Mouse (Mus musculus) thymus, postnatal 36 days (tissue): ENCODE results near the gene Umps.
A peak's percentile ranks its signal among the peaks of the same experiment; 100 is the strongest.

Source experiments
- DNase-seq, 2 experiments: peaks; one replicate each; pipeline ENCODE4 v3.0.0; 2022; ENCODE audit warnings: mixed read lengths in 2 of 2

Umps gene

GRCm38 (mm10) chr16:33966538-33967282 is at the start of gene Umps:
Umps (minus strand) TSS chr16:33967038.
- peak; percentile 90 to 91 for DNase-seq

- no peak for DNase-seq
Measured at GRCm38 (mm10) chr16:34011991-34012845, 45.4 kb upstream of the Umps start.

- no peak for DNase-seq
Measured at GRCm38 (mm10) chr16:34009567-34009966, 42.7 kb upstream of the Umps start.

DNA sequence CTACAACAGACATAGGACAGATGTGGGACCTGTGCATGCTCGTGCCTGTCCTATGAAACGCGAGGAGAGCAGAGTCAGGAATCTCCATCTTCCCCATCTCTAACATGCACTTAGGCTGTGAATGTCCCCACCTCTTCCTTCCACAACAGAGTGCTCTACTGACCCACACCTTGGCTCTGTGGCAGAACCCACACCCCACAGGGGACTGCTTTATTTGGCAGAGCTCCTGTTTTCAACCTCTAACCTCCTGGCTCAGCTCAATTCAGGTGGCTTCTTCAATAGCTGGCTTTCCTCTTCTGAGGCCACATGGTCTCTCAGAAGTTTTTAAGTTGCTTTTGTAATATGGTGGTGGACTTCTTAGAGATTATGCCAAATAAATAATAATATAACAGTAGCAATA is 39.1 kb upstream of the Umps start:
- no peak for DNase-seq

GRCm38 (mm10) chr16:34004128-34004578 is 37.3 kb upstream of the Umps start:
- DNase-seq, result no peak

- no peak for DNase-seq
Measured at GRCm38 (mm10) chr16:34003566-34004127, 36.8 kb upstream of the Umps start.

DNA sequence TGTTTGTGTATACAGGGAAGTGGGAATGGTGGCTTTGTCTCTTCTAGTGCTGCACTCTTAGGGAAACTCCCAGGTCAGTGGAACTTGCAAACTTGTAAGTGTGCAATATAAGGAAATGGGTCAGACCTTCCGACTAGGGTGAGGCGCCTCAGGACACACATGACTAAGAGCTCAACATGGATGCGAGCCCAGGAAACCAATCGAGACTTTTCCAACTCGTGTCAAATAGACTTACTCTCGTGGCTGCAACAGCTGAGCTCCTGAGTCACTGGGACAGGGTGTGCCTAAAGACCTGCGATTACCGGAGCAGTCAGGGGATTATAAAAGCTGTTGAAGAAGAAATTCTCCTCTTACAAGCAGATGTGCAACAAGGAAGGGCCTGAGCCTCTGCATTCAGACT is 33.9 kb upstream of the Umps start:
- no peak for DNase-seq

GRCm38 (mm10) chr16:33999388-33999787 is 32.5 kb upstream of the Umps start:
- peak; percentile 16 to 20 for DNase-seq

DNA sequence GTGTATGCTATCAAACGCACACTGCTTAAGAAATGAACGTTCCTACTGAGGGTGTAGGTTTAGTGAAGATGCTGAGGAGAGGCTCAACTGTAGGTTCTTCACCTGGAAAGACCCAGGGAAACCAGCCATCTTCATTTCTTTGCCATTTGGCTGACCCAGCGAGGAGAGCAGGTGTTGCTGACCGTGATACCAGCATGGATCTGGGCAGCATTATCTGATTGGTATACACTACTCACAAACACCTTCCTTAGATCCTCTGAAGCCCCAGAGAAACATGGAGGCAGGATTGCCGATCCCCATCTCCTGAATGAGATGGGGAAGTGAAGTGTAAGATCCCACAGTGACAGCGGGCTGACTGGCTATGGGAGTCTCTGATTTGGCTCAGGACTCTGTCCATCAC is 31.2 kb upstream of the Umps start:
- no peak for DNase-seq

DNA sequence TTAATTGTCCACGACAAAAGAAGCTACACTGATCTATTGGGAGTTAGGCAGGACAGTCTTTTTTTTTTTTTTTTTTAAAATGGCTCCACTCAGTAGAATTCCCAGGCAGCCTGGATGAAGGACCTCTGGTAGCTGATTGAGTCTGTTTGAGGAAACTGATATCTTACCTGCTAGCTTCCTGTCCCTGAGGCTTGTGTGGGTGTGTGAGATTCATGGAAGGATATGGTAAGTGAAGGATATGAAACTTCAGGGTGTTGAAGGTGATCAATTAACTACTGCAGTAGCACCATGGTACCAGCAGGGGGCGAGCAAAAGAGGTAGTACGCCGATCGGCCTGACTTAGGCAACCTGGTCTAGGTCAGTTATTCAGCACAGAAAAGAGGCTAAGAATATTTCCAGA is 29.2 kb upstream of the Umps start:
- DNase-seq, result peak; percentile 40 to 56

- DNase-seq, result no peak
Measured at GRCm38 (mm10) chr16:33995496-33995895, 28.7 kb upstream of the Umps start.

GRCm38 (mm10) chr16:33994321-33994720 is 27.5 kb upstream of the Umps start:
- DNase-seq, result no peak

GRCm38 (mm10) chr16:33990712-33991111 is 23.9 kb upstream of the Umps start:
- DNase-seq, result no peak

DNA sequence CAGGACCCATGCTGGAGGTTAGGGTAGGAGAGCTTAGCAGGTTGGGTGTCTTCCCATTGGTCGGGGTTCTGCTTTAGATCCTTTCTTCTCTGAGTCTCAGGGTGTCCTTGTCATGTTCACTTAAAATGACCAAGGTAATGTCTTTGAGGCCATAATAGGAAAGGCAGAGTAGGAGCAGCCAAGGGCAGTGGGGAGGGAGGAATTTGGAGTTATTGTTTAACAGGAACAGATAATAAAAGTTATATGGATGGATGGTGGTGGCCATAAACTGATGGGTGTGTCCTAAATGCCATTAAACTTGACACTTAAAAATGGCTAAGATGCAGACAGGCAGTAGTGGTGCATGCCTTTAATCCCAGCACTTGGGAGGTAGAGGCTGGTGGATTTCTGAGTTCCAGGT is 22.3 kb upstream of the Umps start:
- no peak for DNase-seq

GRCm38 (mm10) chr16:33988358-33989012 is 21.6 kb upstream of the Umps start:
- DNase-seq, result peak; percentile 55 to 62

DNA sequence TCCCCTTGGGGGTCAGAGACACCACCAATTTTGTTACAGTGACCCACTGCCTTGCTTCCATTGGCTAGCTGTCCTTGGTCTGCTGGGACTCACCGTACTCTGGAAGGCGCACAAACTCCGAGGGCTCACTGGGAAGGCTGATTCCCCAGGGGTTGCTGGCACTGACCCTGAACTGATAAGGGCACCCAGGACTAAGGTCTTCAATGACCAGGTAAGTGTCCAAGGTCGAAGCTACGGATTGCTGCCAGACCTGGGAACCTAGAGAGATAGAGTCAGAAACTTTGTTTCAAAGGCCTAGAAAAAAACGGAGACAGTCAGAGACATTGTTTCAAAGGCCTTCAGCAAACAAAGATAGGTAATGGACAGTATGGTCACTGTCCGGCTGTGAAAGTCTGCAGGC is 20.2 kb upstream of the Umps start:
- no peak for DNase-seq

DNA sequence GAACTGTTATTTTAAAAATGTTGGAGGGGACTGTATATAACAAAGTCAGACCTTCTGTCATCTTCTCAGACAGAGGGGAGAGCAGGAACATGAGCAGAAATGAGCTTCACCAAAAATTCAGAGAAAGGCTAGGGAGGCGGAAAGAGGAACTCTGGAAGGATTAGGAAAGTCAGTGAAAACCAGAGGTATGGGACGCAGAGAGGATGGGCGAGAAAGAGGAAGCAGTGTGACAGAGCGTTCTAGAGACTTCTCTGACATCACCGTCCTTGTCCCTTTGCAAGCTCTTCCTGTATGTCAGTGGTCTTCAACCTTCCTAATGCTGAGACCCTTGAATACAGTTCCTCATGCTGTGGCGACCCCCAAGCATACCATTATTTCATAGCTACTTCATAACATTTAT is 18.5 kb upstream of the Umps start:
- no peak for DNase-seq

GRCm38 (mm10) chr16:33983712-33984111 is 16.9 kb upstream of the Umps start:
- DNase-seq, result no peak

- no peak for DNase-seq
Measured at GRCm38 (mm10) chr16:33979855-33980254, 13.0 kb upstream of the Umps start.

GRCm38 (mm10) chr16:33967283-33967640 is 424 bp upstream of the Umps start:
- no peak for DNase-seq

GRCm38 (mm10) chr16:33965878-33966537 is 830 bp downstream of the Umps start:
- peak in 1 of 2 experiments; percentile 4 for DNase-seq

- no peak for DNase-seq
Measured at GRCm38 (mm10) chr16:33963509-33963908, 3.3 kb downstream of the Umps start.

GRCm38 (mm10) chr16:33954793-33955192 is 12.0 kb downstream of the Umps start:
- no peak for DNase-seq
